Mouse (Mus musculus) regulatory T cell (primary cell): ENCODE measurements at regions not wholly inside any gene's neighbourhood (a gene's known extent, or its start where the extent isn't known, plus 50 kb on each side); places are given as distances from the start of the nearest gene placed in this dataset.

ENCODE experiments used
- in situ Hi-C: fragments of 300-600 bp; cut with MboI, MseI; formaldehyde crosslinking; loops from one replicate; pipeline ENCODE4 v1.15.1; 2025; ENCODE audit warnings: high pct_unique_total_duplicates

GRCm38 (mm10) chr7:93136061-93136460 lies 56.4 kb downstream of the Fam181b start:
- in situ Hi-C loops = loop anchor here (25.0 kb wide), 1 partner anchor 1799 kb away; no protein-coding TSS in a partner anchor

GRCm38 (mm10) chr7:93147379-93147778 lies 67.7 kb downstream of the Fam181b start:
- in situ Hi-C loops = loop anchor here (25.0 kb wide), 1 partner anchor 1810 kb away; no protein-coding TSS in a partner anchor

GRCm38 (mm10) chr7:93151321-93151720 lies 71.7 kb downstream of the Fam181b start:
- in situ Hi-C loops = no loop called here

- in situ Hi-C loops = no loop called here
Measured at GRCm38 (mm10) chr7:93197106-93197505, 117.4 kb downstream of the Fam181b start.
